Mouse (Mus musculus) olfactory bulb, adult 2 months (tissue): Measurements from ENCODE around the gene Mcrip1. TPM values are rescaled to one million over a fixed set of nuclear protein-coding genes. Genes with fewer than 3 reads are reported as not detected.

Experiments
- H3K27ac ChIP-seq: fragments of 200-500 bp; 2 replicates; pipeline ENCODE4 v1.5.1; 2012; ENCODE audit warnings: low read depth, low read length; ENCODE audit not compliant: insufficient read depth
- H3K4me1 ChIP-seq: fragments of 200-500 bp; 2 replicates; pipeline ENCODE4 v1.6.1; 2012; ENCODE audit warnings: low read length; ENCODE audit not compliant: control insufficient read depth, insufficient read depth
- H3K4me3 ChIP-seq: fragments of 200-500 bp; 2 replicates; pipeline ENCODE4 v1.5.1; 2012; ENCODE audit warnings: mild to moderate bottlenecking, low read depth, low read length, moderate library complexity; ENCODE audit not compliant: insufficient read depth
- CTCF ChIP-seq: fragments of 200-500 bp; IDR thresholded peaks from 2 replicates; pipeline ENCODE4 v1.5.1; 2012; ENCODE audit warnings: low read depth, mild to moderate bottlenecking, low read length, moderate library complexity; ENCODE audit not compliant: insufficient read depth
- POLR2A ChIP-seq: fragments of 200-500 bp; IDR thresholded peaks from 2 replicates; pipeline ENCODE4 v1.6.1; 2012; ENCODE audit warnings: mild to moderate bottlenecking, low read depth, low read length, moderate library complexity; ENCODE audit not compliant: insufficient read depth
- WGBS: fragments of 180-500 bp; shearing (Covaris S2); methylation state at CpG from one replicate; pipeline ENCODE4 v1.1.7; 2018; 5-methylcytosine and 5-hydroxymethylcytosine counted together
- polyA plus RNA-seq: library from polyadenylated mRNA; stranded (reverse); fragments of >200 nt; gene quantifications from 2 replicates; pipeline ENCODE4 v1.2.4, GENCODE M21; 2012; ENCODE audit warnings: low replicate concordance; ENCODE audit not compliant: missing spikeins, insufficient read depth, insufficient read length

Gene Mcrip1
- polyA plus RNA-seq, 1 experiment, result not detected

DNA sequence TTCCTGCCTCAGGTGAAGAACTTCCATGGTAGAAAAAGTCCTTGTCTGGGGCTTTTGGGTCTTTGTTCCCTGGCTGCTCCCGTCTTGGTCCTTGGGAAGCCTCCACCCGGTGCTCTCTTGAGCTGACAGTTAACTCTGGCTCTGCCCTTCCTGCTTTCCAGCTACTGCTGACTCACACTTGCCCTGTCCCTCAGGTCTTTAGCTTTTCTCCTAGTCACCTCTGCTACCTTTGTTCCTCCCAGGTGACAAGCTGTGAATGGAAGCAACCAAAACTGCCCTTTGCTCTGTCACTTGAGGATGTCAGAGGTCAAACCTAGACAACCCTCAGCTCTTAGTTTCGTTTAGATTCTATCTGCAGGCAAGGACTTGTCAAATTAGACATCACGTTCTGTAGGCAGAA, 39.6 kb downstream of the Mcrip1 start:
- H3K4me1 ChIP-seq, result peaks cover 5% of the 10 kb centered on the region
- H3K27ac ChIP-seq, result no peak overlapping the region
- WGBS, result 60% methylated on average over 4 of the region's 4 CpGs
- H3K4me3 ChIP-seq, result no peak overlapping the region
- TF ChIP-seq CTCF (no peak), POLR2A (no peak)

- peaks cover 5% of the 10 kb centered on the region for H3K4me1 ChIP-seq
- H3K27ac ChIP-seq, result no peak overlapping the region
- H3K4me3 ChIP-seq, result no peak overlapping the region
- TF ChIP-seq CTCF, result no peak
- no peak for TF ChIP-seq POLR2A
- WGBS, result 77% methylated on average over 9 of the region's 9 CpGs
Measured at GRCm38 (mm10) chr11:120508290-120508870, 41.1 kb downstream of the Mcrip1 start.

GRCm38 (mm10) chr11:120507611-120508289, 41.8 kb downstream of the Mcrip1 start:
- 88% methylated on average over 13 of the region's 13 CpGs for WGBS
- H3K4me1 ChIP-seq, result peaks cover 5% of the 10 kb centered on the region

DNA sequence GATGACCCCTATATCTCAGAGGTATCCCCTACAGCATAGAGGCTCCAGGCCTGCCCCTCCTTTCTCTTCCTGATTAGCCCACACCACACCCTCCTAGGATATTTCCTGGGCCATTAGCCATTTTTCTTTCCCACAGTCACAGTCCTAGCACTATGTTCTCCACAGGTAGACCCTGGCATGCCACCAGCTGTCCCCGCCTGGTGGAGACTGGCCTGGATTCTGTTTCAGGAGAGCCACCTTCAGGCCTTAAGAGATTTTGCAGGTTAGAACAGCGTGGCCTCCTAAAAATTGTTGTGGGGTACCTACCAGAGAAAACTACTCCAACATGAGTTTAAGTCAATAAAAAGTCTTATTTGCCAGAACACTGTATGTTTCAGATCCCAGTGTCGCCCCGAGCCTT, 42.6 kb downstream of the Mcrip1 start:
- WGBS, result 69% methylated on average over 4 of the region's 4 CpGs
- Histone ChIP-seq H3K4me3 (no peak overlapping the region), H3K4me1 (peaks cover 5% of the 10 kb centered on the region), H3K27ac (no peak overlapping the region)
- TF ChIP-seq CTCF (no peak), POLR2A (no peak)

More at GRCm38 (mm10) chr11:120507611-120508289, 41.8 kb downstream of the Mcrip1 start:
- no peak overlapping the region for H3K4me3 ChIP-seq
- no peak for TF ChIP-seq POLR2A
- TF ChIP-seq CTCF, result no peak
- H3K27ac ChIP-seq, result no peak overlapping the region

- H3K4me3 ChIP-seq, result no peak overlapping the region
- 98% methylated on average over 3 of the region's 3 CpGs for WGBS
- H3K4me1 ChIP-seq, result peaks cover 3% of the 10 kb centered on the region
- TF ChIP-seq POLR2A (no peak), CTCF (no peak)
- no peak overlapping the region for H3K27ac ChIP-seq
Measured at GRCm38 (mm10) chr11:120505661-120506060, 43.9 kb downstream of the Mcrip1 start.

- Histone ChIP-seq H3K4me1 (no peaks in the 10 kb centered on the region), H3K27ac (no peak overlapping the region), H3K4me3 (no peak overlapping the region)
- 88% methylated on average over 4 of the region's 4 CpGs for WGBS
- no peak for TF ChIP-seq CTCF
- no peak for TF ChIP-seq POLR2A
Measured at GRCm38 (mm10) chr11:120501701-120502100, 47.8 kb downstream of the Mcrip1 start.

- no peak overlapping the region for H3K27ac ChIP-seq
- no peak for TF ChIP-seq POLR2A
- 56% methylated on average over 6 of the region's 6 CpGs for WGBS
- no peak overlapping the region for H3K4me3 ChIP-seq
- H3K4me1 ChIP-seq, result no peaks in the 10 kb centered on the region
Measured at GRCm38 (mm10) chr11:120501018-120501417, 48.5 kb downstream of the Mcrip1 start.

GRCm38 (mm10) chr11:120500357-120500756, 49.2 kb downstream of the Mcrip1 start:
- WGBS, result 27% methylated on average over 3 of the region's 3 CpGs
- Histone ChIP-seq H3K4me3 (no peak overlapping the region), H3K27ac (no peak overlapping the region), H3K4me1 (no peaks in the 10 kb centered on the region)
- TF ChIP-seq CTCF, result no peak
- no peak for TF ChIP-seq POLR2A

DNA sequence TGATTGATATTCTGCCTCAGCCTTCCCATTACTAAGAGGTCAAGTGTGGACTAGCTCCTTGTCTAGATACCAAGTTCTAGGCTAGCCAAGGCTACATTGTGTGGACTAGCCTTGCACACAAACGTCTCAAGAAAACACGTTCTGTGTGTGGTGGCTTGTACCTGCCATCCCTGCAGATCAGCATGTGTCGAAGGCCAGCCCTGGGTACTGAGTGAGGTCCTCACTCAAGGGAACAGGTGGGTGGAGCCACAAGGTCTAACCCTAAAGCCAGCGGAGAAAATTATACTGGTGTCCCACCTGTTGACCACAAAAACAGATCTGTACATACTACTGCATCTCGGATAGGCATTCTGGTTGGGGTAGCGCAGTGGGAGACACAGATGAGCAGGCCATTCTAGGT, 49.6 kb downstream of the Mcrip1 start:
- no peak for TF ChIP-seq CTCF
- TF ChIP-seq POLR2A, result no peak
- no peaks in the 10 kb centered on the region for H3K4me1 ChIP-seq
- no peak overlapping the region for H3K4me3 ChIP-seq
- no peak overlapping the region for H3K27ac ChIP-seq
- 76% methylated on average over 6 of the region's 6 CpGs for WGBS

DNA sequence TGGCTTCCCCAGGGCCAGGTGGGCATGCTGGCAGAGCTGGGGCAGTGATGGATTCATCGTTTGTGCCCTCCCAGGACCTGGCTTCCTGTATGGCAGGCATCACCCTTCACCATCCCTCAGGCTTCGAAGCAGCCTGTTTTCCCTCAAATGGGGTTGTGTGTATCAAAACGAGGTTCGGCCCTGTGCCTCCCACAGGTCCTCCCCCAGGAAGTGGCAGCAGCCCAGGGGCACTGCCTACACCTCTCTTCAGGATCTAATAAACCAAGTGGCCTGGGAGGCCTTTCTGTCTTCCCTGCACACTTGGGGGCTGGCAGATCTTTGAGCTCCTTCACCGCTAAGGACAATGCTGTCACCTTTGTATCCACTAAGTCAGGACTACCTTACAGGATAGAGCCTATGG, 50.6 kb downstream of the Mcrip1 start:
- no peak overlapping the region for H3K4me3 ChIP-seq
- no peak overlapping the region for H3K27ac ChIP-seq
- 87% methylated on average over 5 of the region's 5 CpGs for WGBS
- H3K4me1 ChIP-seq, result no peaks in the 10 kb centered on the region
- TF ChIP-seq CTCF (no peak), POLR2A (no peak)
